Mouse (Mus musculus): Measurements from ENCODE around the gene Suclg1. TPM values are rescaled to one million over a fixed set of nuclear protein-coding genes. Genes with fewer than 3 reads are reported as not detected.

The Suclg1 gene
- 100 to 1,000 TPM in 1 of 2 experiments, 10 to 100 TPM in 1; 90.2 to 103 TPM for total RNA-seq (2021)

DNA sequence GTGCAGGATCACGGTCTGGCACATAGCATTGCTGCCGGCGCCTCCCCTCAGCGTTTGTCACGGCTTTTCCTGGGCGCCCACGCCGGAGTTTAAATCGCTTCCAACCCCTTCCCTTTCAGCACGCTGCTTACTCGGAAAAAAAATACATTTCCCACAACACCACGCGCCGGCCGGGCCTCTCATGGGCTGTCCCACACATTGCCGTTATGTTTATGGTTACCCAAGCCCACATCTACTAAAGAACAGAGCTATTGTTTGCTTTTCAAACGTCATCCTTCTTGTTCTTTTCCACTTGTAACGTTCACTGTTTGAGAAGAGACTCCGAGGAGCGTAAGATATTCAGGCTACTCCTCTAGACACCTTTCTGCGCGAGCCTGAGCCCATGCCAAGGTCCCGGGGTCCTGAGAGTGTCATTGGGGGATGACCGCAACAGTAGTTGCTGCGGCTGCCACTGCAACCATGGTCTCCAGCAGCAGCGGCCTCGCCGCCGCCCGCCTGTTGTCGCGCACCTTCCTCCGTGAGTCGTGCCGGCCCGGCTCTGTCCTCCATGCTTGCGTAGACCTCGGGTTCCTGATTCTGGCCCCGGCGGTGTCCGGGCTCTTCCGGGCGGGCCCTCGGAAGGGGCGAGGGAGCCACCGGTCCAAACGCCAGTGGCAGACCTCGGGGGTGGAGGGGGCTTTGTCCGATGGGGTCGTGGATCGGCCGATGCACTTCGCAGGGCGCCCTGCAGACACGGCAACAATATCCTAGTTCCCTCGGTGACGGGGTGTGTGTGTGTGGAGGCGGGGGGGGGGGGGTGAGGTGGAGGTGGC lies at the start of gene Suclg1:
TSS of gene Suclg1 (plus strand) at position 146 of the 812 bp plus-strand sequence.
- intact Hi-C loops (cut with DNase I) = no loop called here
- DNase-seq (ENCODE audit: extremely low spot score in 1 of 2, low spot score in 2 of 2) = peak; percentile 86 to 89

- intact Hi-C loops (cut with DNase I) = no loop called here
These were observed 44.5 kb upstream of the Suclg1 start for GRCm38 (mm10) chr6:73203724-73204123.

DNA sequence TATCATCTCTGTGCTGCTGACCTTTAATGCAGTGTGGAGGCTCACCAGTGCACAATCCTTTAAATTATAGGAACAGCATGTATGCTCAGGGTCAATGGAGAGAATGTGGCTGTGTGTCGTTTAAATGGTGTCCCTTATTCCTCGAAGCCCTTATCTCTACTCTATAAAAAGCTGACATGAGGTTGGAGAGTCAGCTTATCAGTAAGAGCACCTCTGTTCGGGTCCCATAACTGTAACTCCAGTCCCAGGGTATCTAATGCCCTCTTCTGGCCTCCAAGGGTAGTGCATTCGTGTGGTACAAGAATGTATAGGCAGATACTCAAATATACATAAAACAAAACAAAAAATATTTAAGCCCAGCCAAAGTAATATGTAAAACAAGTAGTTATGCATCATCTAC lies 43.2 kb upstream of the Suclg1 start:
- DNase-seq (ENCODE audit: extremely low spot score in 1 of 2, low spot score in 2 of 2) = no peak
- intact Hi-C loops (cut with DNase I) = no loop called here

More at GRCm38 (mm10) chr6:73203724-73204123, 44.5 kb upstream of the Suclg1 start:
- no peak for DNase-seq (ENCODE audit: extremely low spot score in 1 of 2, low spot score in 2 of 2)

- no peak for DNase-seq (ENCODE audit: extremely low spot score in 1 of 2, low spot score in 2 of 2)
- intact Hi-C loops (cut with DNase I) = no loop called here
These were observed 38.6 kb upstream of the Suclg1 start for GRCm38 (mm10) chr6:73209598-73209997.

- no peak for DNase-seq (ENCODE audit: extremely low spot score in 1 of 2, low spot score in 2 of 2)
- intact Hi-C loops (cut with DNase I) = no loop called here
These were observed 37.7 kb upstream of the Suclg1 start for GRCm38 (mm10) chr6:73210445-73210972.

DNA sequence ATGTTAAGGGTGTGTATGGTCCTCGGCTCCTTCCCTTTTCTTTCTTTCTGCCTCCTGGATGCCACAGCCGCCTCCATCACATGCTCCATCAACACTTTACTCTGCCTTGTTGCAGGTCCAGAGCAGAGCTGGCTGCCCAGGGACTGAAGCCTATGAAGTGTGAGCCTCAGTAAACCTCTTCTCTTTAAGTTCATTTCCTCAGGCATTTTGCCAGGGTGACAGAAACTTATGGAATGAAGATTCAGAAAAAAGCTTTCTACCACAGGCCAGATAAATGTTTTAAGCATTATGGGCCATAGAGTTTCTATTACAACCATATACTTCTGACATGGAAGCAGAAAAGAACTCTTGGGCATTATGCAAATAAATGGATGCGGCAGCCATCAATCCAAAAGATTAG lies 37.1 kb upstream of the Suclg1 start:
- intact Hi-C loops (cut with DNase I) = no loop called here
- no peak for DNase-seq (ENCODE audit: extremely low spot score in 1 of 2, low spot score in 2 of 2)

DNA sequence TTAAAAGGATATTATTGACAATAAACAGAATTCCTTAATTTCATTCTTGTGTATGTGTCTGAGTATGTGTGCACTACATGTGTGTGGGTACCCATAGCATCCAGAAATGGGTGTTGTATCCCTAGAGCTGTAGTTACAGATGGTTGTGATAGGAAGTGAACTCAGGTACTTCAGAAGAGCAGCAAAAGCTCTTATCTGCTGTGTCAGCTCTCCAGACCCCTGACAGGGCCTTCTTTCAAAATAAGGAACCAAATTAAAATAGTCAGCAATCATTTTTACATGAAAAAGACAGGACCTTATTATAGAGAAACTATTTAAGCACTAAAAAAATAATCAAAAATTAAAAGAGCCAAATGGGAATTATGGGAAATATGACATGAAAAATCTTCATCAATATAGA lies 36.6 kb upstream of the Suclg1 start:
- intact Hi-C loops (cut with DNase I) = no loop called here
- no peak for DNase-seq (ENCODE audit: extremely low spot score in 1 of 2, low spot score in 2 of 2)

- DNase-seq (ENCODE audit: extremely low spot score in 1 of 2, low spot score in 2 of 2) = peak; percentile 93 to 94
- intact Hi-C loops (cut with DNase I) = loop anchor here (10.0 kb wide), 2 partner anchors 367 to 587 kb away; no protein-coding TSS in a partner anchor
These were observed 26.8 kb upstream of the Suclg1 start, which contains the start of gene Dnah6 for GRCm38 (mm10) chr6:73221189-73221957. TSS of gene Dnah6 (minus strand) at chr6:73221651.

GRCm38 (mm10) chr6:73221958-73222735 lies 26.0 kb upstream of the Suclg1 start:
- peak; percentile 10 to 36 for DNase-seq (ENCODE audit: extremely low spot score in 1 of 2, low spot score in 2 of 2)
- intact Hi-C loops (cut with DNase I) = loop anchor here (10.0 kb wide), 2 partner anchors 367 to 587 kb away; no protein-coding TSS in a partner anchor

GRCm38 (mm10) chr6:73222841-73223526 lies 25.2 kb upstream of the Suclg1 start:
- intact Hi-C loops (cut with DNase I) = loop anchor here (10.0 kb wide), 2 partner anchors 368 to 588 kb away; no protein-coding TSS in a partner anchor
- DNase-seq (ENCODE audit: extremely low spot score in 1 of 2, low spot score in 2 of 2) = peak; percentile 51 to 91

DNA sequence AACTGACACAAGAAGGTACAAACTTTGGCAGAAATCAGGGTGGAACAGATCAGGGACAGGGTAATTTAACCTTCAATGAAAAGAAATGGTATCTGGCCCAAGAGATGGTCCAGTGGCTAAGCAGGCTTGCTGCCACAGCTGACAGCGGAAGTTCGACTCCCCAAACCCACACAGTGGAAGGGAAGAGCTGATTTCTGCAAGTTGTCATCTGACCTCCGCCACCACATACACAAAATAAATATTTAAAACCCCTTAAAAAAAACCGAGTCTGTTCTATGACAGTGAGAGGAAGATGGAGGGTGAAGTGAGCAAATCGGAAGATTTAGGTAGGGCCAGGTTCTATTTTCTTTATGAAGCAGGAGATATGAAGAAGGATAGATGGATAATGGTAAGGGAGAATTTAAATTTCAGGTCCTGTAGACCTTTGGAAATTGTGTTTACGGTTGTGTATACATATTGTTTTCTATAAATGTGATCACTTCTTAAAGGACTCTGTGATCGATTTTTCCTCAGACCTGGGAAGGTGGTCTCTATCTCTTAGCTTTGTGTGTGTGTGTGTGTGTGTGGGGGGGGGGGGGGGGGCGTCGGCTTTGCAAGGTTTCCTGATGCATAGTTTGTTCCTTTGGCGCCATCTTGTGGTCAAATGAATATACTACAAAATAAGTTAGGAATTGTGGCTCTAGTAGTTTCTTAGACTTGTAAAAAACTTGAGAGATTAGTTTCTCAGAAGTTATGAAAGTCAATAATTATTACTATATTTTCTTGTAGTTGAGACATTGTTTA lies 20.6 kb upstream of the Suclg1 start:
- intact Hi-C loops (cut with DNase I) = loop anchor here (5.0 to 10.0 kb wide), 3 partner anchors 285 to 593 kb away; no protein-coding TSS in a partner anchor
- no peak for DNase-seq (ENCODE audit: extremely low spot score in 1 of 2, low spot score in 2 of 2)

GRCm38 (mm10) chr6:73228408-73228807 lies 19.8 kb upstream of the Suclg1 start:
- intact Hi-C loops (cut with DNase I) = loop anchor here (5.0 to 10.0 kb wide), 3 partner anchors 286 to 594 kb away; no protein-coding TSS in a partner anchor
- DNase-seq (ENCODE audit: extremely low spot score in 1 of 2, low spot score in 2 of 2) = no peak

DNA sequence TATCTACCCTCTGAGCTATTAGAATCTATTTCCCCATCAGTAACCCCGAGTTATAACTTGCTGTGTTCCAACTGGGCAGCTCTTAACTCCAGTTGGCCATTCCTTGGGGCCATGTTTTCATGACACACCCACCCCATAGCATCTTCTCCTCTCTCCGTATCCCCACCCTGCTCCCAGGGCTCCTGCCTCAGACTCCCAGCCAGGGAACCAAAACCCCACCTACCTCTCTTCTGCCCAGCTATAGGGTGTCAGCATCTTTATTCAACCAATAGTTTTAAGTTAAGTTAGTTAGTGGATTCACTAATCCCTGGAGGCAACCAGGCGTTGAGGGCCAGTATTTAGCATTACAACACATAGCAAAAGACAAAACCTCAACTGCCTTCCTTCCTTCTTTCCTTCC lies 19.3 kb upstream of the Suclg1 start:
- intact Hi-C loops (cut with DNase I) = loop anchor here (5.0 to 10.0 kb wide), 3 partner anchors 287 to 594 kb away; no protein-coding TSS in a partner anchor
- no peak for DNase-seq (ENCODE audit: extremely low spot score in 1 of 2, low spot score in 2 of 2)

GRCm38 (mm10) chr6:73232152-73232584 lies 16.0 kb upstream of the Suclg1 start:
- intact Hi-C loops (cut with DNase I) = no loop called here
- no peak for DNase-seq (ENCODE audit: extremely low spot score in 1 of 2, low spot score in 2 of 2)

GRCm38 (mm10) chr6:73233202-73233726 lies 14.9 kb upstream of the Suclg1 start:
- intact Hi-C loops (cut with DNase I) = no loop called here
- DNase-seq (ENCODE audit: extremely low spot score in 1 of 2, low spot score in 2 of 2) = no peak

DNA sequence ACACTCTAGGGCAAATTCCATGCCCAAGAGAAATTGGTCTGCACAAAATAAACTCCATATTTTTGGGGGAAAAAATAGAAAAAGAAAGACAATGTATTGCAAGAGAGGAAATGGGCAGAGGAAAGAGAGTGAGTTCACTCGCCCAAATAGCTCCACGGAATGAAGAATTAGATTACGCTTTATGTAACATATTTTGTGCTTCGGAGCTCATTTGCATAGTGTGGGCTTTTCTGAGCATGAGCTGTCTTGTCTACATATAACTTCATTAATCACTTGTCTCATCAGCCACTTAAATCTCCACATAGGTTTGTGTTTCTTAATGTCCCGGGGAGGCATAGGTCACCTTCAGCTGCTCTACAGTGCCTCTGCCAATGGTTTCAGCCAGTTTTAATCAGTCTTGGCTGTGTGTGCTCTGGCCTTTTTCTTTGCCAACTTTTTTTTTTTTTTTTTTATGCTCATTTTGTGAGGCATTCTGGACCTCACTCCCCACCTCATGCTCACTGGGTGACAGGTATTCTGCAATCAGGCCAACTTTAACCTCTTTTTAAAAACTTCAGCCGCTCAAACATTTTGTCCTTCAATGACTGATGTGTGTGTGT lies 13.8 kb upstream of the Suclg1 start:
- DNase-seq (ENCODE audit: extremely low spot score in 1 of 2, low spot score in 2 of 2) = no peak
- intact Hi-C loops (cut with DNase I) = no loop called here

Data from left cerebral cortex, postnatal 10 days (tissue).